Mouse (Mus musculus) left cerebral cortex, postnatal 10 days (tissue): ENCODE results near the gene Fibp. TPM values are rescaled to one million over a fixed set of nuclear protein-coding genes. Genes with fewer than 3 reads are reported as not detected.
"Not testable (repeated sequence)": the region's sequence is repeated elsewhere in the genome, so short reads cannot be mapped to it uniquely, and the experiment has no call there.

Experiments used
- DNase-seq, 2 experiments: peaks; one replicate each; pipeline ENCODE4 v3.0.0; 2021 to 2022; ENCODE audit warnings: low spot score in 2 of 2, mixed read lengths in 1 of 2; ENCODE audit errors: extremely low spot score in 1 of 2
- intact Hi-C: fragments of 180-260 bp; cut with DNase I; formaldehyde crosslinking; loops from one replicate; pipeline ENCODE4 v1.15.1; 2025
- total RNA-seq, 2 experiments: library from RNA; stranded (reverse); gene quantifications; 2 replicates each; pipeline ENCODE4 v1.2.3; 2021

The Fibp gene
- total RNA-seq, 2 experiments from 2014 or later, result 89.9 to 90.4 TPM

DNA sequence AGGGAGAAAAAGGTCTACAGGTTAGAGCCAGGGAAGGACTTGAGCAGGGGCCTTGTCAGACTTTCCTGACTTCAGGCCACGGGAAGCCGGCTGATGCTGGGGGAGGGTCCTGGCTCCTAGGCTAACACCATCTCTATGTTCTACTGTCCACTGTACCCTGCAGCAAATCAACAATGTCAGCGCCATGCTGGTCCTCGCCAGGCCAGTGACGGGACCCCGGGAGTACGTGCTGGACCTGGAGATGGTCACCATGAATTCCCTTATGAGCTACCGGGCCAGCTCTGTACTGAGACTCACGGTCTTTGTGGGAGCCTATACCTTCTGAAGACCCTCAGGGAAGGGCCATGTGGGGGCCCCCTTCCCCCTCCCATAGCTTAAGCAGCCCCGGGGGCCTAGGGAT is 21.0 kb downstream of the Fibp start:
- intact Hi-C loops, result no loop called here
- DNase-seq, result no peak

GRCm38 (mm10) chr19:5483386-5484359 is 23.3 kb downstream of the Fibp start:
- DNase-seq, result peak in 1 of 2 experiments; percentile 38
- intact Hi-C loops, result no loop called here

GRCm38 (mm10) chr19:5484496-5484895 is 24.1 kb downstream of the Fibp start:
- DNase-seq, result no peak
- intact Hi-C loops, result no loop called here

DNA sequence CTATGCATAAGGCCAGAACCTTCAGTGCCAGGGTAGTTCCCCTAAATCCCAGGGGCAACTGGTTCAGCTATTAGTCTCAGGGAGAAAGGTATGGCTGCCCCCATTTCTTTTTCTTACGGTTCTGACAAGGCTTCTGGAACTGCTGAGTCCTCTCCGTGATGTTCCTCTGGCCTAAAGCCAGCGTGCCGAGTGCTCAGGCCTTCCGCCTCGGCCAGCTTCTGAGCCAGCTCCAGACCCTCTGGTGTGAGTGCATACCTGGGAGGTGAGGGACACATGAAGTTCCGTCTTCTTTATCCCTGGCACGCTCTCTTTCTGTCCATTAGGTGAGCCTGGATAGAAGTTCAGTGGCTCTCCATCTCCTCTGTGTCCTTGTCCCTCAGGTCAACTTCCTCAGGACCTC is 25.0 kb downstream of the Fibp start:
- intact Hi-C loops, result no loop called here
- peak in 1 of 2 experiments; percentile 40 for DNase-seq

DNA sequence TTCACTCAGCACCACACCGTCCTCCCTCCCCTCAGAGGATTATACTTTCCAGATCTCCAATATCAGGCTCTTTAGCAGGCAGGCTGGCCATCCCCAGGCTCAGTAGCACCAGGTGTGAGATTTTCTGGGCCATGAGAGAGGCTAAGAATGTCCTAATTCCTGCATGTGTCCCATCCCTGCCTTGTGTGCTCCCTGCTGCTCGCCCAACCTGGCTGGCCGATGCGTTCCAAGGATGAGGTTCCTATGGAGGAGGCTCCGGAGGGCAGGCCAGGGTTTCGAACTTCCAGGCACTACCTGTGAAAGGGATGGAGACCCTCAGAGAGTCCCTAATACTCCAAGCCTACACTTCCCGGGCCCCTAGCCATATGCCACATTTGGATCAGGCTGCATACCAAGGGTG is 25.4 kb downstream of the Fibp start:
- intact Hi-C loops, result no loop called here
- peak in 1 of 2 experiments; percentile 34 for DNase-seq

GRCm38 (mm10) chr19:5486286-5486685 is 25.9 kb downstream of the Fibp start:
- intact Hi-C loops, result no loop called here
- peak in 1 of 2 experiments; percentile 67 for DNase-seq

DNA sequence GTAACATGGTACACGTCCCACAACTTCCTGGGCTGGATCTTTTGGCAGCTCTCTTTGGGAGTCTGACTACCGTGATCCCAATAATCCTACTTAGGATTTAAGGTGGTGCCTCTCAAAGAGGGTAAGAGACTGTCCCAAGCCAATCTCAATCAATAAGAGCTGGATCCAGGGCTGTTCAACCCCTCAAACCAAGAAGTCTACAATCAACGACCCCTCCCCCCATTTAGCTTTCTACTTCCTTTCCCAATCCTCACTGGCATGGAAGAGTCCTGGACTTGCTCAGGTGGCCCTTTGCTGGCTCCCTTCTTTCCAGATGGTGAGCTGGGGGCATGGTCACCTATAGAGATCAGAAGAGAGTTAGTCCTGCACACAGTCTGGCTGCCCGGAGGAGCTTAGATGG is 26.4 kb downstream of the Fibp start:
- DNase-seq, result peak in 1 of 2 experiments; percentile 17
- intact Hi-C loops, result no loop called here

GRCm38 (mm10) chr19:5487768-5488550 is 27.5 kb downstream of the Fibp start, which contains the start of gene Mus81:
Gene Mus81 (minus strand): TSS chr19:5488402.
- peak; percentile 93 to 97 for DNase-seq
- intact Hi-C loops, result no loop called here

GRCm38 (mm10) chr19:5488878-5489571 is 28.6 kb downstream of the Fibp start:
- intact Hi-C loops, result no loop called here
- peak; percentile 97 to 99 for DNase-seq

DNA sequence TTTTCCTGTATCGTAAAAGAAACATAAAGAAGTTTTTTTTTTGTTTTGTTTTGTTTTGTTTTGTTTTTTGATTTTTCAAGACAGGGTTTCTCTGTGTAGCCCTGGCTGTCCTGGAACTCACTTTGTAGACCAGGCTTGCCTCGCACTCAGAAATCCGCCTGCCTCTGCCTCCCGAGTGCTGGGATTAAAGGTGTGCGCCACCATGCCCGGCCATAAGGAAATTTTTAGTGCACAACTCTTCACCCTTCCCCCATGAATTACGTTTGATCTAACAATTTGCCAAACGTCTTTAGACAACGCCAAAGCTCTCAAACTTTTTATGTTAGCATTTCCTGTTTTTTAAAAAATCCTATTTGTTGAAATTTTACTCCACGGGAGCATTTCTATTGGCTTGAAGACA is 29.3 kb downstream of the Fibp start:
- DNase-seq, result peak in 1 of 2 experiments; percentile 16
- intact Hi-C loops, result not testable (repeated sequence)

DNA sequence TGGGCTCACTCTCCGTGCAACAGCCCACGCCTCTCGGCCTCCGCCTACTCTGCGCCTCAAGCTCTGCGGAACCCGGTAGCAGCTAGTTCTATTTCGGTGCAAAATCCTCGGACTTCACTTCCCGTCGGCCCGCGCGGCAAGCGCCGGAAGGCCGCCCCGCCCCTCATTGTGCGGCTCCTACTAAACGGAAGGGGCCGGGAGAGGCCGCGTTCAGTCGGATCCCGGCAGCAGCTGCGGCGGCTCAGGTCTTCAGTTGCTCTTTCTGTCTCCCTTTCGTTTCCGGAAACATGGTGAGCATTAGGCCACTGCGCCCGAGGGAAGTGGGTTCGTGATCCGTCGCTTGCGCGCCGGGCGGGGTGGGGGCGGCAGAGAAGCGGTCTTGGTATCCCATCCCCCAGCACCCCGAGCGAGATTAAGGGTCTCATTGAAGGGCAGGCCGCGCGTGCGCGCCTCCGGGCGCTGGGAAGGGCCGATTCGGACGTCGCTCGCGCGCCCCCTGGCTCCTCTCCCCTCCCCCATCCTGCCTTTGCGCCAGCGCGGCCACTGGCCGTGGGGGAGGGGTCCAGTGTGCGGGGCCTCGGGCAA is 30.0 kb downstream of the Fibp start, which contains the start of gene Cfl1:
TSS of gene Cfl1 (plus strand) at position 143 of the 585 bp plus-strand sequence.
- DNase-seq, result peak; percentile 94 to 97
- intact Hi-C loops, result no loop called here

- intact Hi-C loops, result no loop called here
- DNase-seq, result peak; percentile 78 to 90
Measured at GRCm38 (mm10) chr19:5490898-5491708, 30.7 kb downstream of the Fibp start.

- peak in 1 of 2 experiments; percentile 14 for DNase-seq
- intact Hi-C loops, result no loop called here
Measured at GRCm38 (mm10) chr19:5492641-5493040, 32.2 kb downstream of the Fibp start.

- intact Hi-C loops, result not testable (repeated sequence)
- DNase-seq, result peak in 1 of 2 experiments; percentile 32
Measured at GRCm38 (mm10) chr19:5493301-5493721, 32.9 kb downstream of the Fibp start.

DNA sequence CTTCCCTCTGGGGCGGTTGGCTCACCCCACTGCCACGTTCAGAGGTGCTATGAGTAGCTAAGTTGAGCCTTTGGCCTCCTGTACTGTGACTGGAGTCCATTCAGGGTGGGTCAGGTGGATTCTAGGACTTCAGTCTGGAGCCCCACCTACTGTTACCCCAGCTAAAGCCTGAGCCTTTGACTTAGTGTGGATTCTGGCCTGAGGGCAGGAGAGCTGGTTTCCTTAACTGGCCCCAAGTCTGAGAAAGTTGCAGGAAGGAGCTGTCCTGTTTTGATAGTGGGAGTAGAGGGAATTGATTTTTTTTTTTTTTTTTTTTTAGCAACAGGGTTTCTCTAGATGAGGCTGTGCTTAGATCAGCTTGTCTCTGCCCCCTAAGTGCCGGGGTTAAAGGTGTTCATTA is 33.9 kb downstream of the Fibp start:
- peak in 1 of 2 experiments; percentile 11 for DNase-seq
- intact Hi-C loops, result no loop called here

- no peak for DNase-seq
- intact Hi-C loops, result no loop called here
Measured at GRCm38 (mm10) chr19:5495353-5496051, 35.1 kb downstream of the Fibp start.

GRCm38 (mm10) chr19:5496052-5496370 is 35.6 kb downstream of the Fibp start:
- no peak for DNase-seq
- intact Hi-C loops, result no loop called here
